13 mouse cellular contexts compared by ENCODE assay signal in the genomic region with DNA sequence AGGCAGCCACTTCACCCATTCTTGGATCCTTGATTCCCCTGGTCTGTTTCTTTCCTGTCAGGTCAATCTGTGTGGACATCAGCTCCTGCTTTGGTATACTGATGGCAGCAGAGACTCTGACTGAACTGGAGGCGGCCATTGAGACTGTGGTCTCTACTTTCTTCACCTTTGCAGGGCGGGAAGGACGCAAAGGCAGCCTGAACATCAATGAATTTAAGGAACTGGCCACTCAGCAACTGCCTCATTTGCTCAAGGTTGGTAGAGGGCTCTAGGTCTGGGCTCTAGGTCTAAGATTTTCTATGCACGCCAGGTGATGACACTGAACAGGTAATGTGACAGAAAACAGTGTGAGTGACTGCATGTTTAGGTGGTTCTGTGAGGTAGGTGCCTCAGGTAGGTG. TPM values are rescaled to one million over a fixed set of nuclear protein-coding genes. Genes with fewer than 3 reads are reported as not detected.
DNase-seq lines count a peak whose midpoint lies in the region; ATAC-seq and TF ChIP-seq lines count a peak whose summit lies in the region.
"Had no signal": no experiment of that assay in that cellular context is flagged by ENCODE, and none has a peak within 500 bp of the region (broad histone marks: within the 10 kb centered on the region; RNA-seq: fewer than 3 reads in every experiment).

No protein-coding gene starts in this region.

- no peak overlapping the region for H3K9ac ChIP-seq in kidney, embryonic 16.5 days (replicated peaks; ENCODE audit: low read length)
- no peak overlapping the region for H3K9ac ChIP-seq in limb, embryonic 15.5 days

- 0 out of 2 replicates have a peak, but pooled peaks cover 4% of the 10 kb centered on the region for H3K36me3 ChIP-seq in kidney, embryonic 16.5 days (ENCODE audit: insufficient read depth, low read length)
- peaks cover 10% of the 10 kb centered on the region for H3K36me3 ChIP-seq in C2C12 (ENCODE audit: control insufficient read depth, insufficient read depth)
- H3K36me3 ChIP-seq in limb, embryonic 15.5 days: no peaks in the 10 kb centered on the region
- H3K36me3 ChIP-seq in hindbrain, embryonic 10.5 days: no peaks in the 10 kb centered on the region

- no peak for ATAC-seq in kidney, embryonic 16.5 days (ENCODE audit: low FRiP score, low TSS enrichment)
- ATAC-seq in limb, embryonic 15.5 days (ENCODE audit: insufficient number of reproducible peaks, low FRiP score, low TSS enrichment, low read depth): no peak

- H3K27me3 ChIP-seq in kidney, embryonic 16.5 days (ENCODE audit: insufficient read depth, low read length): no peaks in the 10 kb centered on the region
- H3K27me3 ChIP-seq in C2C12 (ENCODE audit: control insufficient read depth, insufficient read depth, insufficient read length): no peaks in the 10 kb centered on the region
- 0 out of 2 replicates have a peak, but pooled peaks cover 10% of the 10 kb centered on the region for H3K27me3 ChIP-seq in limb, embryonic 15.5 days
- peaks cover 52% of the 10 kb centered on the region for H3K27me3 ChIP-seq in hindbrain, embryonic 10.5 days (ENCODE audit: insufficient read depth, poor library complexity, severe bottlenecking)

- H3ac ChIP-seq in C2C12 (ENCODE audit: control insufficient read depth, insufficient read length, low read depth): no peak overlapping the region

- no peaks in the 10 kb centered on the region for H3K9me3 ChIP-seq in kidney, embryonic 16.5 days (ENCODE audit: low read length)
- H3K9me3 ChIP-seq in limb, embryonic 15.5 days: no peaks in the 10 kb centered on the region
- H3K9me3 ChIP-seq in hindbrain, embryonic 10.5 days: no peaks in the 10 kb centered on the region

- no peak for TF ChIP-seq CTCF in gastrocnemius, adult 2 months (IDR thresholded peaks at IDR 0.05)
- TF ChIP-seq CTCF in C2C12 (IDR thresholded peaks at IDR 0.05; ENCODE audit: control insufficient read depth, insufficient read depth, insufficient read length): no peak

- peak overlapping the region; percentile 74 for H3K4me3 ChIP-seq in gastrocnemius, adult 2 months
- H3K4me3 ChIP-seq in kidney, embryonic 16.5 days (ENCODE audit: low read length): no peak overlapping the region
- H3K4me3 ChIP-seq in C2C12 (ENCODE audit: insufficient read depth, poor library complexity, severe bottlenecking): peak overlapping the region; percentile 35
- no peak overlapping the region for H3K4me3 ChIP-seq in limb, embryonic 15.5 days
- no peak overlapping the region; the same call in 1 of the 2 replicates for H3K4me3 ChIP-seq in hindbrain, embryonic 10.5 days

- DNase-seq in gastrocnemius, adult 2 months: no peak
- DNase-seq in gastrocnemius, postnatal 36 days: no peak
- no peak for DNase-seq in kidney, postnatal 4 days
- DNase-seq in hindbrain, embryonic 10.5 days (ENCODE audit: low spot score): no peak
- no peak for DNase-seq in gastrocnemius, postnatal 25 days
- DNase-seq: cerebellum, adult 18-20 months; right cerebral cortex, postnatal 14 days had no signal

- peak overlapping the region; percentile 88; the same call in 1 of the 2 replicates for H3K4me2 ChIP-seq in kidney, embryonic 16.5 days (replicated peaks; ENCODE audit: low read depth, low read length)
- 0 out of 2 replicates have a peak overlapping the region, but pooled peaks have one; percentile 75 for H3K4me2 ChIP-seq in limb, embryonic 15.5 days

- 90% methylated on average over 4 of the region's 4 CpGs for WGBS in kidney, embryonic 16.5 days
- WGBS in limb, embryonic 15.5 days: 96% methylated on average over 4 of the region's 4 CpGs
- WGBS in hindbrain, embryonic 10.5 days: 83% methylated on average over 4 of the region's 4 CpGs

- H3K27ac ChIP-seq in gastrocnemius, adult 2 months: peak overlapping the region; percentile 91
- H3K27ac ChIP-seq in kidney, embryonic 16.5 days (ENCODE audit: low read length): no peak overlapping the region
- H3K27ac ChIP-seq in limb, embryonic 15.5 days: no peak overlapping the region
- no peak overlapping the region for H3K27ac ChIP-seq in hindbrain, embryonic 10.5 days

- H3K79me2 ChIP-seq in C2C12 (ENCODE audit: control insufficient read depth, insufficient read depth): peaks cover 35% of the 10 kb centered on the region

- intact Hi-C loops in gastrocnemius, adult 2 months (cut with DNase I): no loop called here
- intact Hi-C loops in gastrocnemius, postnatal 36 days (cut with DNase I): no loop called here

- H3K79me3 ChIP-seq in C2C12 (ENCODE audit: low read depth): no peaks in the 10 kb centered on the region

- peaks cover 22% of the 10 kb centered on the region for H3K4me1 ChIP-seq in kidney, embryonic 16.5 days (ENCODE audit: insufficient read depth, low read length)
- peaks cover 28% of the 10 kb centered on the region for H3K4me1 ChIP-seq in limb, embryonic 15.5 days
- peaks cover 18% of the 10 kb centered on the region for H3K4me1 ChIP-seq in hindbrain, embryonic 10.5 days (replicated peaks)

TF ChIP-seq in C2C12, 6 proteins besides CTCF, POLR2A, EP300 and RAD21:
- no peak for TF ChIP-seq MYOG (IDR thresholded peaks at IDR 0.05; ENCODE audit: control insufficient read depth, extremely low read depth, insufficient read length)
- TF ChIP-seq FOSL1 (IDR thresholded peaks at IDR 0.05; ENCODE audit: insufficient read depth, low read length, poor library complexity, severe bottlenecking): no peak

RNA-seq across cellular contexts. Expression of gene S100a13, which starts 1.6 kb away (rescaled TPM):
- 10 to 100 TPM; 11.9 to 15.5 TPM for total RNA-seq in gastrocnemius, adult 2 months (2021)
- total RNA-seq in gastrocnemius, postnatal 36 days (2021): 1 to 10 TPM; 9.2 to 9.6 TPM
- polyA plus RNA-seq in kidney, embryonic 16.5 days (2015; fragmentation: Nextera tagmentation; extraction: Ambion mirVana): 43.4 and 45.8 TPM in 2 replicates
- polyA plus RNA-seq in C2C12 (2012; fragmentation: generic; extraction: Trizol): 96.7 TPM
- 52.1 and 55.0 TPM in 2 replicates for polyA plus RNA-seq in limb, embryonic 15.5 days (2015; fragmentation: Nextera tagmentation; extraction: Ambion mirVana)
- 11.7 and 13.1 TPM in 2 replicates for polyA plus RNA-seq in hindbrain, embryonic 10.5 days (2016; fragmentation: Nextera tagmentation; extraction: Ambion mirVana)
- 10 to 100 TPM in 1 of 2 experiments, 1 to 10 TPM in 1; 9.5 to 16.8 TPM for total RNA-seq in gastrocnemius, postnatal 25 days (2021)

RNA-seq across cellular contexts. Expression of gene S100a1, which starts 1.6 kb away (rescaled TPM):
- 100 to 1,000 TPM; 151 to 202 TPM for total RNA-seq in gastrocnemius, adult 2 months (2021)
- total RNA-seq in gastrocnemius, postnatal 36 days (2021): 100 to 1,000 TPM; 120 to 124 TPM
- 116 and 122 TPM in 2 replicates for polyA plus RNA-seq in kidney, embryonic 16.5 days (2015; fragmentation: Nextera tagmentation; extraction: Ambion mirVana)
- polyA plus RNA-seq in C2C12 (2012; fragmentation: generic; extraction: Trizol): 96.0 TPM
- 38.7 and 40.1 TPM in 2 replicates for polyA plus RNA-seq in limb, embryonic 15.5 days (2015; fragmentation: Nextera tagmentation; extraction: Ambion mirVana)
- 7.5 and 7.7 TPM in 2 replicates for polyA plus RNA-seq in hindbrain, embryonic 10.5 days (2016; fragmentation: Nextera tagmentation; extraction: Ambion mirVana)
- total RNA-seq in gastrocnemius, postnatal 25 days (2021): 100 to 1,000 TPM; 112 to 150 TPM

RNA-seq across cellular contexts. Expression of gene Chtop, which starts 6.5 kb away (rescaled TPM):
- total RNA-seq in gastrocnemius, adult 2 months (2021): 100 to 1,000 TPM; 104 to 111 TPM
- total RNA-seq in gastrocnemius, postnatal 36 days (2021): 10 to 100 TPM; 84.4 to 90.1 TPM
- polyA plus RNA-seq in kidney, embryonic 16.5 days (2015; fragmentation: Nextera tagmentation; extraction: Ambion mirVana): 135 and 144 TPM in 2 replicates
- 103 TPM for polyA plus RNA-seq in C2C12 (2012; fragmentation: generic; extraction: Trizol)
- polyA plus RNA-seq in limb, embryonic 15.5 days (2015; fragmentation: Nextera tagmentation; extraction: Ambion mirVana): 146 and 147 TPM in 2 replicates
- 174 and 182 TPM in 2 replicates for polyA plus RNA-seq in hindbrain, embryonic 10.5 days (2016; fragmentation: Nextera tagmentation; extraction: Ambion mirVana)
- total RNA-seq in gastrocnemius, postnatal 25 days (2021): 10 to 100 TPM; 86.0 to 86.1 TPM

RNA-seq across cellular contexts. Expression of gene S100a14, which starts 10.9 kb away (rescaled TPM):
- total RNA-seq in gastrocnemius, adult 2 months (2021): under 1 TPM in 1 of 2 experiments, not detected in 1; 0.36 TPM
- total RNA-seq in gastrocnemius, postnatal 36 days (2021): under 1 TPM in 1 of 2 experiments, not detected in 1; 0.30 TPM
- 7.5 and 7.9 TPM in 2 replicates for polyA plus RNA-seq in kidney, embryonic 16.5 days (2015; fragmentation: Nextera tagmentation; extraction: Ambion mirVana)
- polyA plus RNA-seq in C2C12 (2012; fragmentation: generic; extraction: Trizol): 0.96 TPM
- 171 TPM in 2 replicates for polyA plus RNA-seq in limb, embryonic 15.5 days (2015; fragmentation: Nextera tagmentation; extraction: Ambion mirVana)
- polyA plus RNA-seq in hindbrain, embryonic 10.5 days (2016; fragmentation: Nextera tagmentation; extraction: Ambion mirVana): not detected in 2 replicates
- under 1 TPM; 0.29 to 0.67 TPM for total RNA-seq in gastrocnemius, postnatal 25 days (2021)
- total RNA-seq: monocyte, adult 5-6 weeks had no signal
- polyA plus RNA-seq: cortical plate, adult 2 months had no signal

RNA-seq across cellular contexts. Expression of gene S100a16, which starts 21.3 kb away (rescaled TPM):
- total RNA-seq in gastrocnemius, adult 2 months (2021): 10 to 100 TPM; 52.3 to 67.7 TPM
- total RNA-seq in gastrocnemius, postnatal 36 days (2021): 10 to 100 TPM; 58.6 to 63.8 TPM
- polyA plus RNA-seq in kidney, embryonic 16.5 days (2015; fragmentation: Nextera tagmentation; extraction: Ambion mirVana): 214 and 232 TPM in 2 replicates
- 49.2 TPM for polyA plus RNA-seq in C2C12 (2012; fragmentation: generic; extraction: Trizol)
- 426 and 454 TPM in 2 replicates for polyA plus RNA-seq in limb, embryonic 15.5 days (2015; fragmentation: Nextera tagmentation; extraction: Ambion mirVana)
- 46.6 and 47.9 TPM in 2 replicates for polyA plus RNA-seq in hindbrain, embryonic 10.5 days (2016; fragmentation: Nextera tagmentation; extraction: Ambion mirVana)
- total RNA-seq in gastrocnemius, postnatal 25 days (2021): 10 to 100 TPM; 62.7 to 69.8 TPM
- total RNA-seq: monocyte, adult 5-6 weeks; neutrophil, adult 5-6 weeks had no signal

Comparison
In these comparisons a context has a peak if more than half of its experiments do, and no peak if none do; other contexts are left out.
1. H3K4me3 ChIP-seq: peak in gastrocnemius, adult 2 months (single experiment) and C2C12 (single experiment); none in kidney, embryonic 16.5 days (single experiment), limb, embryonic 15.5 days (single experiment) and hindbrain, embryonic 10.5 days (single experiment).